Mouse (Mus musculus): Measurements from ENCODE around the gene Gm525.

Gm525 gene

DNA sequence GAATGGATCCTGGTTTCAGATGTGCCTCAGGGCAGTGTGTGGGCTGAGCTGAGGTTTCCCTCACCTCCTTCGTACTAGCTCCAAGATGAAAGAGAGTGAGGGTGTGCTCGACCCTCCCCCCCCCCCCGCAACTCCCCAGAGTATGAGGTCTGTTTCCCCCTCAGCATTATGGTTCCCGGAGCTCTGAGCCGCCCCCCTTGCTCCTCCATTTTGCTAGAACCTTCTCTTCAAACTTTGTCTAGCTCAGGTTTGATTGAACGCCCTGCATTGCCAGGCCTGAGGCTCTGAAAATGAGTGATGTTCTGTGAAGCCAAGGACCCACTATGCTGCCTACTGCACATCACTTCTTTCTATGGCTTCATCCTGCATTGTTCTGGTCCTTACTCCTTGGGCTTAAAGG is 25.3 kb downstream of the Gm525 start:
- no peak for DNase-seq

DNA sequence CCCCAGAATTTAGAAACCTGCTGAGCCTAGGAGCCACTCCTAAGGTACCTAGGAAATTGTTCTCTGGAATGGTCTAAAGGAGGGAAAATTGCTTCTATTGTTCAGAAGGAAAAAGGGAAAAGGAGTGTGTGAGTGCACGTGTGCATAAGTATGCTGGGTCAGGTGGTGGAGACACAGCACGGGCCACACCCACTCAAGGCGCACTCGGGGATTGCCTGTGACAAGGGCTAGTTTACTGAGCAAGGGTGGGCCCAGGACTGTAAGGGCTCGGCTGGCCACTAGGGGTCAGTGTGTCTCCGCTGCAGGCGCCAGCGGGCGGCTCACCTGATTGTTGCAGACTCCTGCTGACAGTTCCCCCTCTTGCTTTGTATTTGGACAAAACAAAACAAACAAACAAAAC is 26.8 kb downstream of the Gm525 start:
- DNase-seq: peak; percentile 82

DNA sequence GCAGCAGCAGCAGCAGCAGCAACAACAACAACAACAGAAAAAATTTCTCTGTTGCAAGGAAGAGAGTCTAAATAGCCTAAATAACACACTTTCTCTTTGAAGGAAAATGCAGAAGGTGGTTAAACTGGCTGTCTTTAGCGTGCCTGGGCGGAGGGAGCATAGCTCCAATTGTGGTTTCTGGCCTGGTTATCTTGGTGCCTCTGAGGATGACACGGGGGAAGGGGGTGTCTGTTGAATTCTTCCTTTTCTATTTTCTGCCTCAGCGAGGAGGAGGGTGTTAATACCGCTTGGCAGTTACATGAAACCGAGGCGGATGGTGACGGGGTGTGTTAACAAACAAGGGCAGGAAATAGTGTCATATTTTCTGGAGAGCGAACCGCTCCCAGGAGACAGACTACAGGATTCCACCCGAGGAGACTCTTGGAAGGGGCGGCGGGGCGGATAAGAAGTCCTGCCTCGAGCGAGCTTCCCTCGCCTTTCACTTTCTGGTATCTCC is 27.2 kb downstream of the Gm525 start:
- peak; percentile 59 for DNase-seq

DNA sequence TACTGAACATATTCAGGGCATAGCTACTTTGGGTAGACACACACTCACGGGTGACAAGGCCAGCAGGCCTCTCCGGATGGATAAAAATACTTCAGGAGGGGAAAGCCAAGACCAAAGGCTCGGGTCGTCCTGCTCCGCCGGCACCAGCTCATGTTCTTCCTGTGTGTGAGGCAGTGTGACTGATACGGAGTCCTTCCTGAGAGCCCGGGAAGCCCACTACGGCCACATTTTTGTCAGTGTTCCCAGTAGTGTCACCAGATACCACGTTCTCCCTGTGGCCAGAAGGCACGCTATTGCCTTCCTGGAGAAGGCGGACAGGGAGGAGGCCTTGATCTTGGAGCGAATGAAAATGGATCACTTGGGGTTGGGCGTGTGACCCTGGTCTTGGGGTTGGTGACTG is 29.5 kb downstream of the Gm525 start:
- peak; percentile 33 for DNase-seq

DNA sequence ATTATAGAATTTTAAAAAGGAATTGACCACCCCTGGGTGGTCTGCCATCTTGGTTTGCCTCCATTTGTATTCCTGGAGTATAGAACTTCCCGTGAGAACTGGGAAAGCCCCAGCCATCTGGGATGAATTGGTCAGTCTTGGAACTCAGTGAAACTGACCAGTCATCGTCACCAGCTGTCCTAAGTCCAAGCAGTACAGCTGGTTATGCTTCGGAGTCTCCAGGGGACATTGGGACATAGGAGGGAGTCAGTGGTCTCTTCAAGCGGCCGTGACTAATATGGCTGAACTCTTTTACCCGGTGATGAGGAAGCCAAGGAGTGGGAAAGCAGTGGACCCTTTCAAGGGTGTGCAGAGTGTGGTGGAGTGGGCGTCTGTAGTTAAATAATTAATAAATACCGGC is 31.6 kb downstream of the Gm525 start:
- no peak for DNase-seq

DNA sequence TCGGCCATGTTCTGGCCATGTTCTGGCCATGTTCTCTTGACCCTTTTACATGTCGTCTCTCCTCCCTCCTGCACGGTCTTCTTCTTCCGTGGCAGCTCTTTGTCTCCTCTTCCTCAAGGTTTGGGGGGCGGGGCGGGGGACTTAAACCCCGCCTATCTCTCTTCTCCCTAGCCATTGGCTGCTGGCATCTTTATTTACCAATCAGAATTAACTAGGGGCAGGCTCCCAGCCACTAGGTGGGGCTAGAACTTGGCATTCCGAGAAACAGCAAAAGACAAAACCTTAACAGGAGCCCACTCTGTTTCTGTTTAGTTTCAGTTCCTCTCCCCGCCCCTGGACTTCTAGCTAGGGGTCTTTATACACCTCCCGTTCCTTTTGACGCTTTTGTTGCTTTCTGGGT is 32.2 kb downstream of the Gm525 start:
- no peak for DNase-seq

DNA sequence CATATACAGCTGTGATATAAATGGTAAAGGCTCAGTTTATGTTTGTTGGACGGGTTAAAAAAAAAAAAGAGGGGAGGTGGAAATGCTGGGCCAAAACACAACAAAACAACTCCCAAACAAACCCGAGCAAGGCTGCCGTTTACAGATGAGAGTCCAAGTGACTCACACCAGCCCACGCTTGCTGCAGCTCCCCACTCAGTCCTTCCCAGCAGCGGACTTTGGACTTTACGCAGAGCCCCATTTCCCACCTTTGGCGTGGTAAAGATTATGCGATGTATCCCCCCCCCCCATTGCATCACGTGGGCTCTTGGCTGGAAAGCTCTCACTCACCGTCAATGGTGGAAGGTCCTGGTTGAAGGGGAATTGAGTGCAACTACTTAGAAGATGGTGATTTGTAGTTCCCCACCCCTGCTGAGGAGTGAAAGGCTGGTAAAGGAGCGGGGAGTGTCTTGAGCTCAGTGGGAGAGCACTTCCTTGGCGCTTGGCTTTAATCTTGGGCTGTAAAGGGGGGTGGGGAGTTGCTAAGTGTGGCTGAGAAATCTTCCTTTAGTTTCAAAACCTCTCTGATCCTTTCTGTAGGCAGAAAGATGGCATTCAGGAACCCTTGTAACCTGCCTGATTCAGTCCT is 33.7 kb downstream of the Gm525 start:
- DNase-seq: no peak

DNA sequence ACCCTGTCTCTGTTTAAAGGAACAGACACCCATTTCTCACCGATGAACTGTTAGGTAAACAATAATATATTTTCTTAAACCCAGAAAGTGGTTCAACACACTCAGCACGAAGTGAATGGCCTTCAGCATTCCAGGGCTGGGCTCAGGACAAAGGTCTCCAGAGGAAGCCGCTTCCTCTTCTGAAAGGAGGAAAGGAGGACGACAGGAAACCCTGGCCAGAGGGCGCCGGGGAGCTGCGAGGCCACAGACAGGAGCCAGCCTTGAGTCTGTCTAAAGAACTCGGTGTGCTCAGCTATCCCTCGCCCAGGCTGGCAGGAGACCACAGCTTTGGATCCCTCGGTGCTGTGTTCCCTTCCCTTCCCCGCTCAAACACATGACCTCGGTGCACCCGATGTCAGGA is 50.8 kb downstream of the Gm525 start:
- DNase-seq: peak; percentile 19

DNA sequence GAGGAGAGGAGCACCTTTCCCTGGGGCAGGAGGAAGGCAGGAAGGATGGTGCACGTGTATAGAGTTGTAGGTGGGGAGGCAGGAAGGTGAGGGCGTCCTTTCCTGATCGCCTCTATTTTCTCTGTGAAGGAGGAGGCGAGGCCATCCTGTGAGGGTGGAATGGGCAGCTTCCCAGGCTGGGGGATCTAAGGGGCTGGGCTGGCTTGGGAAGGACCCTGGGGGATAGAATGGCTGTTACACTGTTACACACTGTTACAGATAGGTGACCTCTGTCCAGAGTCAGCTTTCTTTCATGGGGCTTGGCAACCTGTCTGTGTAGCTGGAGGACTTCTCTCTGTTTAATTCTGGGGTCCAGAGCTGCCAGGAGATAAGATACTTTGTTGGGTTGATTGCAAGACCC is 57.2 kb downstream of the Gm525 start:
- DNase-seq: no peak

DNA sequence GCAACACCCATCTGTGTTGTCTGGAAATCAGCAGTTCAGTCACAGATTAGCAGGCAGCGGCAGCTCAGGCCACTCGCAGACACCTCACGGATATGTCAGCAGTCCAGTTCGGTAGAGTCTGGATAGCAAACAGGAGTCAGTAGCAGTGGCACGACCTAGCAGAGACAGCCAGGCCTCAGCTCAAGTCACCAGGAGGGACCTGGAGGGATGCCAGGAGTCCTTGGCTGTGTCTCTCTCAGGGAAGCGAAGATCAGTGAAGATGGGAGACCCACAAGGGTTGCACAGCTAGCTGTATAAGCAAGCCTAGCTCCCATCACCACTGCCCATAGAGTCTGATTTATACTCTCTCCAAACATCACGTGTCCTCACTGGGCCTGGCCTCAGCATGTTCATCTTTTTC is 58.8 kb downstream of the Gm525 start:
- no peak for DNase-seq

DNA sequence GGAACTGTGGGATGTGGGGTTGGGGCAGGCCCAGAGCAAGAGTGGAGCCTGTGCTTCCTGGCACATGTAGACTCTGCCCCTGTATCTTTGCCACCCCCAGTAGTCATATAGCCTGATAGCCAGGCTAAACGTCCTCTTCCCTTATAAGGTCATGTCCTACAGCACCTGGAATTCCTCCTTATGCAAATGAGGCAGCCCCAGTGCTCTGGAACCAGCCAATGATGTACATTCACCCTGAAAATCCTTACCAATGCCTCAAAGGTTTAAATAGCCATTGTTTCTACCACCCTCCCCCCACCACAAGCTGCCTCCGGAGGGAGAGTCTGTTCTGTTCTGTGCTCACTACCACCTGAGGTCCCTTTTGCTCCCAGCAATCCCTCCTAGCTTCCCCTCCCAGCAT is 60.6 kb downstream of the Gm525 start:
- no peak for DNase-seq

DNA sequence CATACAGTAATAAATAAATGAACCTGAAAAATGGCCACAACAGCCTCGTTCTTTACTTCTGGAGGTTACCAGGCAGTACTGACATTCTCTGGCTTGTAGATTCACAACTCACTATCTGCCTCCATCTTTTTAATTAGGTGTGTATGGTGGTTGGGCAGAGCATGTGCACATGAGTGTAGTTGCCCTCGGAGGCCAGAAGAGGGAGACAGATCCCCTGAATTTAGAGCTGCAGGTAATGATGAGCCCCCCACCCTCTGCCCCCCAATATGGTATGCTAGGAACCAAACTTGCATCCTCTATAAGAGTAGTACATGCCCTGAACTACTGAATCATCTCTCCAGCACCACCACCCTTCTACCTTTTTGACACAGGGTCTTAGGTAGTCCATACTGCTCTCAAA is 64.3 kb downstream of the Gm525 start:
- no peak for DNase-seq
